Mouse (Mus musculus) kidney, postnatal 0 days (tissue): ENCODE measurements around the gene Col6a2. TPM values are rescaled to one million over a fixed set of nuclear protein-coding genes. Genes with fewer than 3 reads are reported as not detected.
A peak's percentile ranks its signal among the peaks of the same experiment; 100 is the strongest.

Experiments used
- ATAC-seq: fragments of 200-750 bp; cut with Nextera tagmentation; replicated peaks from 2 replicates; pipeline ENCODE4 v1.8.0; 2017; ENCODE audit warnings: low read depth, moderate number of reproducible peaks, moderate TSS enrichment, moderate library complexity; ENCODE audit not compliant: low FRiP score
- DNase-seq: peaks from one replicate; pipeline ENCODE4 v3.0.0-alpha.2; 2016; ENCODE audit warnings: low spot score
- H3K27ac ChIP-seq: fragments of 300-500 bp; sonication (generic); 2 replicates; pipeline ENCODE4 v1.5.1; 2014; ENCODE audit warnings: mild to moderate bottlenecking
- H3K27me3 ChIP-seq: fragments of 300-500 bp; sonication (generic); 2 replicates; pipeline ENCODE4 v1.6.1; 2014; ENCODE audit warnings: low read length, mixed read lengths; ENCODE audit not compliant: insufficient read depth
- H3K36me3 ChIP-seq: fragments of 300-500 bp; sonication (generic); 2 replicates; pipeline ENCODE4 v1.6.1; 2014; ENCODE audit warnings: low read length, mixed read lengths; ENCODE audit not compliant: insufficient read depth
- H3K4me1 ChIP-seq: fragments of 300-500 bp; sonication (generic); replicated peaks from 2 replicates; pipeline ENCODE4 v1.6.1; 2014; ENCODE audit warnings: antibody characterized with exemption, low read length, mixed read lengths; ENCODE audit not compliant: insufficient read depth
- H3K4me2 ChIP-seq: fragments of 300-500 bp; sonication (generic); 2 replicates; pipeline ENCODE4 v1.6.1; 2014; ENCODE audit warnings: mild to moderate bottlenecking, low read length, moderate library complexity, mixed read lengths
- H3K4me3 ChIP-seq: fragments of 300-500 bp; sonication (generic); replicated peaks from 2 replicates; pipeline ENCODE4 v1.5.1; 2014; ENCODE audit warnings: low read depth, low read length
- H3K9ac ChIP-seq: fragments of 300-500 bp; sonication (generic); 2 replicates; pipeline ENCODE4 v1.6.1; 2014; ENCODE audit warnings: low read depth, low read length
- H3K9me3 ChIP-seq: fragments of 300-500 bp; sonication (generic); replicated peaks from 2 replicates; pipeline ENCODE4 v1.6.1; 2016; ENCODE audit warnings: low read length, inconsistent platforms, mixed read lengths
- CTCF ChIP-seq: IDR thresholded peaks from 2 replicates; pipeline ENCODE4 v1.5.1; 2016; ENCODE audit warnings: antibody characterized with exemption, low read depth, mild to moderate bottlenecking, moderate library complexity
- WGBS: fragments of 180-500 bp; shearing (Covaris S2); extraction: QIAGEN DNeasy Blood & Tissue Kit; methylation state at CpG from one replicate; pipeline ENCODE4 v1.1.7; 2014; 5-methylcytosine and 5-hydroxymethylcytosine counted together
- polyA plus RNA-seq: library from polyadenylated mRNA; unstranded; fragments of >200 nt; fragmentation: Nextera tagmentation; extraction: Ambion mirVana; gene quantifications from 2 replicates; pipeline ENCODE4 v1.2.1, GENCODE M21; 2015

Col6a2 gene
- polyA plus RNA-seq, 1 experiment from 2014 or later: 63.9 TPM

DNA sequence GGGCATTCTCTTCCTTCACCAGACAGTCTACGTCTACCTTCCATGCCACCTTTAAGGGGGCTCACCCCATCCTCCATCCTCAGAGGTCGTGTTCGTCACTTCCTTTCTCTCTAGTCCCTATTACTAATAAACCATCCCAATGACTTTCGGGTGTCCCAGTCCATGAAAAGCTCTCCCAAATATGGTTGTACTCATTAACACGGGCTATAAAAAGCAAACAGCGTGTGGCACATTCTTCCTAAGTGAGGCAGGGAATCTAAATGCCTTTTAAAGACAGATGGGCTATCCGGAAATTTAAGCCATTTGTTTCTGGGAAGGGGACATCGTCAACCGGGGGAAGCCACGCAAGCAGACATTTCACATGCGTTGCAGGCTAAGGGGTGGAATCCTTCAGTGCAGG lies 33.2 kb downstream of the Col6a2 start:
- Histone ChIP-seq H3K27me3 (no peaks in the 10 kb centered on the region), H3K27ac (no peak overlapping the region), H3K4me3 (no peak overlapping the region), H3K4me1 (no peaks in the 10 kb centered on the region), H3K4me2 (no peak overlapping the region), H3K9me3 (no peaks in the 10 kb centered on the region), H3K36me3 (no peaks in the 10 kb centered on the region), H3K9ac (no peak overlapping the region)
- 39% methylated on average over 11 of the region's 11 CpGs for WGBS
- no peak for TF ChIP-seq CTCF
- ATAC-seq (no peak), DNase-seq (peak; percentile 24)

DNA sequence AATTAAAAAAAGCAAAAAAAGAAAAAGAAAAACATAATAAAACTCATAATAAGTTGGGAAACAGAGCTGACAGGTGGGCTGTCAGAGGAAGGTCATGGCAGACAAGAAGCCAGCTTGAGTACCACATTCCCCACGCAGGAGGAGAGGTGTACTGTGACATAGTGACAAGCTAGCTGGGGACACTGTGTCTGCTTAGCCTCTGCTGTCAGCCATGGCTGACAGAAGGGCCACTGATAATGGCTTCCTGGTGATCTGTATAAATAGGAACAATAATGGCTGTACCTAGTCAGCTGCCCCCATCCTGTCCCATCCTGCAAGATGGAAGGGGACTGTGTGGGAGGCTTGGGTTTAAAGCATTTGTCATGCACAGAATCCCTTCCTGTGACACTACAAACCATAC lies 37.2 kb downstream of the Col6a2 start:
- H3K4me3 ChIP-seq: no peak overlapping the region
- no peak overlapping the region for H3K9ac ChIP-seq
- H3K4me2 ChIP-seq: no peak overlapping the region
- no peaks in the 10 kb centered on the region for H3K36me3 ChIP-seq
- no peak for ATAC-seq
- DNase-seq: no peak
- no peaks in the 10 kb centered on the region for H3K27me3 ChIP-seq
- H3K27ac ChIP-seq: no peak overlapping the region
- no peak for TF ChIP-seq CTCF
- no peaks in the 10 kb centered on the region for H3K4me1 ChIP-seq
- H3K9me3 ChIP-seq: no peaks in the 10 kb centered on the region
- WGBS: 25% methylated on average over 1 of the region's 1 CpGs

DNA sequence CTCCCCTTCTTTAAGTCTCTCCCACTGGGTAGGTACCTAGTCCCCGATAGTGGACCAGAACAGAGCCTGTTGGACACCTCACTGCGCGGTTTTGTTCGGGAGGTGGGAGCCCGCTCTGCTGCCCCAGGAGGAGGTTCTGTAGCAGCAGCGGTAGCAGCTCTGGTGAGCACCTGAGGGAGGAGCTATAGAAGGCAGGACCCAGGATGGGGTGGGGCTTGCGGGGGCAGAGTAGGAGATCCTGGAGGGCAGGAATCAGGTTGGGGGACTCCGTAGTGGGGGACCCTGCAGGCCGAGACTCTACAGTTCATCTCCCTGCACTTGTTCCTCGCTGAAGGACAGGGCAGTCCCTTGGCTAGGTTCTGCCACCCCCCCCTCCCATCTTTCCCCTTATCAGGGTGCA lies 39.3 kb downstream of the Col6a2 start:
- 15% methylated on average over 10 of the region's 10 CpGs for WGBS
- H3K9me3 ChIP-seq: no peaks in the 10 kb centered on the region
- H3K4me2 ChIP-seq: peak overlapping the region; percentile 46
- DNase-seq (no peak), ATAC-seq (0 out of 2 replicates have a peak, but pooled peaks have one; percentile 29)
- no peak overlapping the region for H3K4me3 ChIP-seq
- H3K27ac ChIP-seq: no peak overlapping the region
- H3K27me3 ChIP-seq: no peaks in the 10 kb centered on the region
- TF ChIP-seq CTCF: no peak
- no peaks in the 10 kb centered on the region for H3K36me3 ChIP-seq
- H3K9ac ChIP-seq: 0 out of 2 replicates have a peak overlapping the region, but pooled peaks have one; percentile 23
- H3K4me1 ChIP-seq: no peaks in the 10 kb centered on the region

- ATAC-seq (no peak), DNase-seq (no peak)
- H3K9me3 ChIP-seq: no peaks in the 10 kb centered on the region
- H3K4me2 ChIP-seq: no peak overlapping the region
- no peak overlapping the region for H3K27ac ChIP-seq
- H3K27me3 ChIP-seq: no peaks in the 10 kb centered on the region
- no peak for TF ChIP-seq CTCF
- H3K36me3 ChIP-seq: no peaks in the 10 kb centered on the region
- WGBS: 74% methylated on average over 7 of the region's 7 CpGs
- H3K4me3 ChIP-seq: no peak overlapping the region
- H3K9ac ChIP-seq: no peak overlapping the region
- H3K4me1 ChIP-seq: no peaks in the 10 kb centered on the region
These were observed 46.5 kb downstream of the Col6a2 start for GRCm38 (mm10) chr10:76576920-76577319.

GRCm38 (mm10) chr10:76575374-76575773 lies 48.1 kb downstream of the Col6a2 start, which contains the start of gene Ftcd:
TSS of gene Ftcd (plus strand) at chr10:76575648.
- no peak for DNase-seq
- Histone ChIP-seq H3K9me3 (no peaks in the 10 kb centered on the region), H3K27ac (no peak within 1 kb of the TSS), H3K9ac (no peak within 1 kb of the TSS), H3K4me1 (no peaks in the 10 kb centered on the region), H3K4me2 (no peak within 1 kb of the TSS), H3K4me3 (no peak within 1 kb of the TSS), H3K27me3 (no peaks in the 10 kb centered on the region), H3K36me3 (no peaks in the 10 kb centered on the region)
- 0 out of 2 replicates have a peak, but pooled peaks have one; percentile 47 for ATAC-seq
- WGBS: 71% methylated on average over 3 of the region's 3 CpGs
- no peak for TF ChIP-seq CTCF

DNA sequence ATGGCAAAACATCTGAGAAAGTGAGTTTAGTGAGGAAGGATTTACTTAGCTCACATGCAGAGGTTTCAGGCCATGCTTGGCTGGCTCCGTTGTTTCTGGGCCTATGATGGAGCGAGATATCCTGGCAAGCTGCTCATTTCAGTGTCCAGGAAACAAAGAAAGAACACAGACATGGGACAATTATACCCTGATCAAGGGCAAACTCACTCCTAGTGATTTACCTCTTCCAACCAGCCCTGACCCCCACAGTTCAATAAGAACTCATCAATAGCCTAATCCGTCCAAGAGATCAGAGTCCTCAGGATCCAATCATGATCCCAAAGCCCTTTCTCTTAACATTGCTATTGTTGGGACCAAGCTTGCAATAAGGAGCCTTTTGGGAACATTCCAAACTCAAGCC lies 51.3 kb downstream of the Col6a2 start:
- WGBS: 76% methylated on average over 3 of the region's 3 CpGs
- Histone ChIP-seq H3K9ac (no peak overlapping the region), H3K9me3 (no peaks in the 10 kb centered on the region), H3K27me3 (no peaks in the 10 kb centered on the region), H3K4me1 (no peaks in the 10 kb centered on the region), H3K27ac (no peak overlapping the region), H3K36me3 (no peaks in the 10 kb centered on the region), H3K4me3 (no peak overlapping the region), H3K4me2 (no peak overlapping the region)
- no peak for DNase-seq
- TF ChIP-seq CTCF: no peak
- no peak for ATAC-seq

GRCm38 (mm10) chr10:76571070-76571469 lies 52.4 kb downstream of the Col6a2 start:
- Histone ChIP-seq H3K4me3 (no peak overlapping the region), H3K4me1 (no peaks in the 10 kb centered on the region), H3K4me2 (no peak overlapping the region), H3K9ac (no peak overlapping the region), H3K9me3 (no peaks in the 10 kb centered on the region), H3K27ac (no peak overlapping the region), H3K27me3 (no peaks in the 10 kb centered on the region), H3K36me3 (no peaks in the 10 kb centered on the region)
- no peak for DNase-seq
- no peak for ATAC-seq
- 75% methylated on average over 2 of the region's 2 CpGs for WGBS
- no peak for TF ChIP-seq CTCF
